Mouse (Mus musculus) cerebellum, postnatal 25 days (tissue): ENCODE data around the gene Zfp330.
A peak's percentile ranks its signal among the peaks of the same experiment; 100 is the strongest.

Experiments used
- DNase-seq, 2 experiments: peaks; one replicate each; pipeline ENCODE4 v3.0.0; 2021; ENCODE audit warnings: mixed read lengths in 2 of 2

Zfp330 gene

DNA sequence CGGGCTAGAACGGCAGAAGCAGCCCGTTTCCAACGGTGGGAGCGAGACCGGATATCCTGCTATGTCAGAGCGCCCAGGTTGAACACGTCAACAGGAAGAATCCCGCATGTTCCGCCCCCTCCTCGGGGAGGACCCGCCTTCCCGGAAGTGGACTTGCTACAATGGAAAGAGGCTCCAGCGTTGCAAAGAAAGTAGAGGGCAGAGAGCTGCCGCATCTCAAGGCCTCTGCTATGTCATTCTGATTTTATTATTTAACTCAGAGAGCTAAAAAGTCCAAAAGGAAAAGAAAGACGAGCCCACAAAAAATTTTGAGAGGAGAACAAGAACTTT, at the start of gene Zfp330:
Zfp330 (minus strand) TSS at position 68 of the 330 bp plus-strand sequence.
- peak; percentile 89 to 92 for DNase-seq

DNA sequence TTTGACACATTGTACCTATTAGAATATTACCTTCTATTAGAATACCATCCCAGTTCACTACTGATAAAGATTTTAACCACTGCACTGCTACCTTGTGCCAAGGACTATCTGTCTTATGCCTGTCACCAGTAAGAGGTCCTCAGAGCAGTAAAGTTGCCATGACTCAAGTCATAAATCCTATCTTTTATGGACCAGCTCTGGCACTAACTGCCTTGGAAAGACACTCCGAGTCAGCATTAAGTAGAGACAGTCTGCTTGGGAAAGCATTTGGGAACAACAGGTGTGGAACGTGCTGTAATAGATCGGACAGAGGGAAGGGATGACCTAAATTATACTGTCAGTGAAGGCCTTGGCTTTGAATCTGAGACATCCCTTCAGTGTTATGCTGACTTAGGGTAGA, 4.0 kb upstream of the Zfp330 start:
- no peak for DNase-seq

DNA sequence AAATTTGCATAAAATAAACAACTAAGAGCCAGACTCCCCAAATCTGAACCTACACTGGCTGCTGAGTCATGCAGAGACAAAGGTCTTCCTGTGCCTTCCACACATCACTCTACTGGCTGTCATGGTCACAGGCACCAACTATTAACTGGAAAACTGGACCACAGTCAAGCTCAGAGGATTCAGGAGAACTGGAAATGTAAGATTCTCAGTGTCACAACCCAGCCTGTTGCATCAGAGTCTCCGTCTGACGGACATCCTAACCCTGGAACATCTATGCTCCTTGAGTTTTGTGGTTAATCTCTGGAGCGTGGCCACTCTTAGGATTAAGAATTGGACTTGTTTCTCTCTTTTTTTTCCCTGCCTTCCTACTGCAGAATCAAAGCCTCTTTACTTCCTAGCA, 3.4 kb upstream of the Zfp330 start:
- no peak for DNase-seq

DNA sequence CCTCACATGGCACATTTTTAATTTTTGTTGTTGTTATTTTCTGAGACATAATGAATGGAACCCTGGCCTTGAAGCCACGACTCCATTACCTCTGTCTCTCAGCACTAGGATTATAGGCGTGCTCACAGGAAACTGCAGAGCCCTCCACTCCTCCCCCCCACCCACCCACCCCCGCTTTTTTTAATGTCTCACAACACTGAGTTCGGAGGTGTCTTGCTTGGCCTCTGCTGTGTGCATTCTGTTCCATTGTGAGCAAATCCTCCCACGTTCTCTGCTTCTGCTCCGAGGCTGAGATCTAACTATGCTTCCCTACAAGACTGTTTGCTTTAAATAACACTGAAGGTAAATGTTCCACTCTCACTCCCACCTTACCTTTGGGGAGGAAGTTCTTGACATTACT, 522 bp upstream of the Zfp330 start:
- peak in 1 of 2 experiments; percentile 8 for DNase-seq

DNA sequence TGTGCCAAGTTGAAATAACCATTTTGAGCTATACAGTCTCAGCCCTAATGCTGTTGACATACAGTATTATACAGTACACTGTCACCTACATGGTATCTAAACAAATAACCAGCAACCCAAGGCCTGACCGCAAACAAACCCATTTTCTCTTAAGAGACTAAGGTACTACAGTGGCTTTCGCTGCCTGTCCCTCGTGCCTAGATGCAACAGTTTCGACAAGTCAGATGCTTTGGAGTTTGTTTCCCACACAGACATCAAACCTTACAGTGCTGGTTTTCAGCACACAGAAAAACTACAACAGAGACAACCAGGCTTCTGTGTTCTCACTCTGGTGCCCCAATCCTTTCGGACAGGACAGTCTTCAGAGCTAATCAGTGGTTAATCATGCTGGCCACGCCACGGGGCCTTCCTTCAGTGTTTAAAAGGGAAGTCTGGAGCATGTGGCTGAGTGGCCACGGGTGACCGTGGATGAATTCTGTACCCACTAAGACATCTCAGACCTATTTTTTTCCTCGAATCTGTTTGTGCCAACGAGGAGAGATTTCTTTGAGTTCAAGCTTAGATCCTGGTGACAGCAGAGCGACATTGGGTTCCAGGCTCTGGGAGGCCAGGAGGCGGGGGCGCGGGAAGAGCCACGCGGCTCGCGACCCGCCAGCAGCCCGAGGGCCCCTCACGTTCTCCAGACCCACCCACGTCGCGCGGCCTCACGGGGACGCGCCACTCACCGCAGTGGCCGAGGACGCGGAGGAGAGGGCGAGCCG, 448 bp downstream of the Zfp330 start:
- no peak for DNase-seq

DNA sequence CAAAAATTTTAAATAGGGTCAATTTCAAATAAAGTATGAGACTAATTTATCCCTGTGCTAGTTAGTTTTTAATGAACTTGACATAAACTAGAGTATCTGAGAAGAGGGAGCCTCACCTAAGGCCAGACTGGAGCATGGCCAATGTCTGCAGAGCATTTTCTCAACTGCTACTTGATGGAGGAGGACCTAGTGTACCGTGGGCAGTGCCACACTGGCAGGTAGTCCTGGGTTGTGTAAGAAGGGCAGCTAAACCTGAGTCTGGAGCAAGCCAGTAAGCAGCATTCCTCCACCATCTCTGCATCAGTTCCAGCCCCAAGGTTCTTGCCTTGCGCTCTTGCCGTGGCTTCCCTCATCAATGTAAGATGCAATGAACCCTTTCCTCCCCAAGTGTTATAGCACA, 3.1 kb downstream of the Zfp330 start:
- DNase-seq = no peak

DNA sequence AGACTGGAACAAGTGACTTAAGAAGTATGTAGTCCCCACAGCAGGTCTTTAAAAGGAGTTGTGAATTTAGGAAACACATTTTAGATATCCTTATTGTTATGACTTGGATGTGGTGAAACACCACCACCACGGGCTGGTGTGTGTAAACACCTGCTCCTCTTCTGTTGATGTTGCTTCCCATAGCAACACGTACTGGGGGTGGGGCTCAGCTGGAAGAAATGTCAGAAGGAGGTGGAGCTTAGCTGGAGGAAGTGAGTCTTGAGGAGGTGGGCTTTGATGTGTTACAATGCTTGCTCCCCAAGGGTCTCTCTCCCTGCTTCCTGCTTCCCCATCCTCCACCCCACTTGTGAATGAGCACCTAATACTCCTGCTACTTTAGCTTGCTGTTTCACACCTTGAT, 14.9 kb downstream of the Zfp330 start:
- no peak for DNase-seq

DNA sequence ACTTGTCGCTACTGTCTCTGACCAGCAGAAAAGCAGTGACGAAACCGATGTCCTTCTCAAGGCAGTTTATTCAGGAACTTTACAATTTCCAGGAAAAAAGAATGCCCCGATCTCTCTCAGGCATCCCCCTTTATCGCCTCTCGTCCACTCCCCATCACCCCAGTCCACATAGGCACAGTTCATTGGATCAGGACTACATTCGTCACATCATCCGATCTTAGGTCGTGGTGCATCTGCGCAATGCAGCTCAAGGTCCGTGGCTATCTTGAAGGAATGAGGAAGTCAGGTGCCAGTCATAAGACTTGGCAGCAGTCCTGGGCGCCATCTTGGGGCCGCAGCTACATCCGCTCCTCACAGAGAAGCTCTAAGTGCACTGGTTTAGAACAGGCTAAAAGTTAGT, 19.0 kb downstream of the Zfp330 start:
- DNase-seq = no peak

DNA sequence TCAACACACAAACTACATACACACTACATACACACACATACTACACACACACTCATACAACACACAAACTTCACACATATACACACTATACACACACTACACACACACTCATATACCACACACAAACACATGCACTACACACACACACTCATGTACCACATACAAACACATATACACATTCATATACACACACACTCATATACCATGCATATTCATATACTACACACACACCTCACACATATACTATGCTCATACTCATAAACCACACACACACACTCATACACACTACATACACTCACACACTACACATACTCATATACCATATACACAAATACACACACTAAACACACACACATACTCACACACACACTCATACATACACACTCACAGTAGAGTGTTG, 27.3 kb downstream of the Zfp330 start:
- DNase-seq = no peak

DNA sequence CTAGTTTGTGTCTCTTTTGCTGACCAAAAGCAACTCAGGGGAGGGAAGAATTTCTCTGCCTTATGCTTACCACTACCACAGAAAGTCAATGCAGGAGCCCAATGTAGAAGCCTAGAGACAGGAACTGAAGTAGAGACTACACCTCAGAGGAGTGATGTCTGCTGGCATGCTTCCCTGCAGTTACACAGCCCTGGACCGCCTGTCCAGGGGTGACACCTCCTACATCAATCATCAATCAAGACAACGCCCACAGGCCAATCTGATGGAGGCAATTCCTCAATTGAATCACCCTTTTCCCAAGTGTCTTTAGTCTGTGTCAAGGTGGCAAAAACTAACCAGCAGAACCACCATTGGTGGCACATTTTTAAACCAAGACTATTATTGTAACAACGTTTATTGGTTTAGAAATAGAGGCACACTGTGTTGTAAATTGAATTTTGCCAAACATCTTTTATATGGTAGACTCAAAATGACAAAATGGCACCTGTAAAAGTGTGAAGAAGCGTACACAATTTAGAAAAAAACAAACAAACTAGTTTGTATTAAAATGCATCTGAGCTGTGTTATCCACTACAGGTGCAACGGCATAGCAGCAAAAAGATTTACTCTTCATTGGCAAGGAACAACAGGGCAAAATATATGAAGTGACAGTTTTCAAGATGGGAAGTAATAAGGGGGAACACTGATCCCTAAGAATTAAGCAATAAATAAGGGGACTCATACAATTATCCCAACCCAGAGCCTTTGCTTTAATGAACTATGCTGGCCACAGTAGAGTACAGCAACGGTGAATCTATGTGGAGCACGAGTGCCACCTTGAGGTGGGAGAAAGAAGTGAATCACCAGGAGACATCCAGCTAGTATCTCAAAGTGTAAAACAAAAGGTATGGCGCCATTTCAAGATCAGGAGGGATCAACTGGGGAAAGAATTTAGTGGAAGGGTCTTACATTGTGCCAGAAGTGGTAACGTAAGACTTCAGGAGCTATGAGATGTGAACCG, 29.8 kb downstream of the Zfp330 start:
- peak; percentile 74 to 83 for DNase-seq
